Mouse (Mus musculus): Measurements from ENCODE around the gene Iqcf5. TPM values are rescaled to one million over a fixed set of nuclear protein-coding genes. Genes with fewer than 3 reads are reported as not detected.

Gene Iqcf5
- total RNA-seq, 2 experiments from 2014 or later, result not detected

Other genes with a start within 250 kb of the Iqcf5 start
- 1 to 10 TPM; 5.4 to 5.8 TPM for gene Poc1a, start 233.5 kb upstream of the Iqcf5 start, total RNA-seq (2021)
- gene Dusp7, start 145.9 kb upstream of the Iqcf5 start, total RNA-seq (2021), result 10 to 100 TPM; 23.9 to 25.5 TPM
- 100 to 1,000 TPM; 526 to 599 TPM for gene Rpl29, start 85.1 kb upstream of the Iqcf5 start, total RNA-seq (2021)
- 10 to 100 TPM; 13.4 to 13.5 TPM for gene Acy1, start 76.3 kb upstream of the Iqcf5 start, total RNA-seq (2021)
- 10 to 100 TPM in 1 of 2 experiments, 1 to 10 TPM in 1; 8.8 to 10.3 TPM for gene Abhd14b, start 67.1 kb upstream of the Iqcf5 start, total RNA-seq (2021)
- 10 to 100 TPM; 18.5 to 19.1 TPM for gene Abhd14a, start 66.9 kb upstream of the Iqcf5 start, total RNA-seq (2021)
- 10 to 100 TPM; 83.6 to 84.9 TPM for gene Pcbp4, start 61.3 kb upstream of the Iqcf5 start, total RNA-seq (2021)
- gene Gpr62, start 48.6 kb upstream of the Iqcf5 start, total RNA-seq (2021), result under 1 TPM; 0.44 to 0.65 TPM
- gene Rrp9, start 38.6 kb upstream of the Iqcf5 start, total RNA-seq (2021), result 10 to 100 TPM; 25.1 to 26.2 TPM
- gene Parp3, start 37.6 kb upstream of the Iqcf5 start, total RNA-seq (2021), result 10 to 100 TPM; 26.4 to 28.1 TPM
- gene Iqcf1, start 14.6 kb upstream of the Iqcf5 start, total RNA-seq (2021), result not detected
- not detected for gene Iqcf3, start 47.1 kb downstream of the Iqcf5 start, total RNA-seq (2021)
- not detected for gene Iqcf4, start 56.4 kb downstream of the Iqcf5 start, total RNA-seq (2021)
- gene Iqcf6, start 112.0 kb downstream of the Iqcf5 start, total RNA-seq (2021), result not detected
- not detected for gene Grm2, start 141.5 kb downstream of the Iqcf5 start, total RNA-seq (2021)
- gene Tex264, start 171.4 kb downstream of the Iqcf5 start, total RNA-seq (2021), result 10 to 100 TPM; 29.4 to 31.4 TPM